ENCODE assay signal across 1 mouse cellular context in the genomic region with DNA sequence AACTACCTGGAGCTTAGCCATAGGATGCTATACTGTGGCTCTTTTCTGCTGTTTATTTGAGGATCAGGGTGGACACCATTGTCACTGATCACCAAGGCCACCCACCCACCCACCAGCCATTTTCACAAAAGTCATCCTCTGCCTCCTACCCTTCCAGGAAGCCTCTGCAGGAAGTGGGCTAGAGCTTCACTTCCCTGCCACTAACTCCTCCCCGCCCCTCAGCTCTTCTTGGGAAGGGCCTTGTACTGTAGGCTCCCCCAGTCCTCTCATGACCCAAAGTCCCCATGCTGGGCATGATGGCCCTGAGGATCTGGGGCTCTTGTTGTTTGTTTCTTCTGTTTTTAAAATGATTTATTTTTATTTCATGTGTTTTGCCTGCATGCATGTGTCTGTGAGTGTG.
TF ChIP-seq lines count a peak whose summit lies in the region.

No protein-coding gene starts in this region.

TF ChIP-seq in CH12.LX, 34 proteins besides CTCF, POLR2A, EP300 and RAD21:
- peak; percentile 41; the same call in 1 of the 2 replicates for TF ChIP-seq ELF1 (IDR thresholded peaks at IDR 0.05; ENCODE audit: low read depth, low read length)
- no peak for TF ChIP-seq MAFK (IDR thresholded peaks at IDR 0.05; ENCODE audit: insufficient replicate concordance, low read length)
- no peak for TF ChIP-seq JUND (conservative IDR thresholded peaks at IDR 0.05; ENCODE audit: low read depth, low read length)
- no peak for TF ChIP-seq ZMIZ1 (IDR thresholded peaks at IDR 0.05; ENCODE audit: low read depth, low read length)
- no peak for TF ChIP-seq MYC (IDR thresholded peaks at IDR 0.05; ENCODE audit: low read depth, low read length)
- TF ChIP-seq USF2 (conservative IDR thresholded peaks at IDR 0.05; ENCODE audit: low read depth, low read length): no peak
- TF ChIP-seq ZKSCAN1 (IDR thresholded peaks at IDR 0.05; ENCODE audit: borderline replicate concordance, low read depth, low read length): no peak
- no peak for TF ChIP-seq PAX5 (IDR thresholded peaks at IDR 0.05; ENCODE audit: low read length)
